Mouse (Mus musculus) E14TG2a.4 (cell line): Measurements from ENCODE around the gene Zic1.
A peak's percentile ranks its signal among the peaks of the same experiment; 100 is the strongest.

ENCODE experiments used
- H3K27me3 ChIP-seq: 2 replicates; pipeline ENCODE4 v1.6.1; 2014; ENCODE audit warnings: low read length, control low read depth; ENCODE audit not compliant: insufficient read depth
- H3K36me3 ChIP-seq: 2 replicates; pipeline ENCODE4 v1.6.1; 2014; ENCODE audit warnings: low read length, control low read depth; ENCODE audit not compliant: insufficient read depth
- H3K4me1 ChIP-seq: replicated peaks from 2 replicates; pipeline ENCODE4 v1.6.1; 2014; ENCODE audit warnings: low read depth, low read length, control low read depth
- H3K4me3 ChIP-seq: replicated peaks from 2 replicates; pipeline ENCODE4 v1.5.1; 2014; ENCODE audit warnings: mild to moderate bottlenecking, low read length
- H3K9me3 ChIP-seq: 2 replicates; pipeline ENCODE4 v1.6.1; 2014; ENCODE audit warnings: low read length, control low read depth
- CTCF ChIP-seq: conservative IDR thresholded peaks from 2 replicates; pipeline ENCODE4 v1.5.1; 2014; ENCODE audit warnings: low read length
- NANOG ChIP-seq: IDR thresholded peaks from 2 replicates; pipeline ENCODE4 v1.6.1; 2014; ENCODE audit warnings: borderline replicate concordance, low read length, mixed read lengths
- POU5F1 ChIP-seq: IDR thresholded peaks from 2 replicates; pipeline ENCODE4 v1.6.1; 2014; ENCODE audit warnings: low read length, borderline replicate concordance

Zic1 gene

GRCm38 (mm10) chr9:91366226-91366998 is 802 bp upstream of the Zic1 start:
- Histone ChIP-seq H3K27me3 (peaks cover 92% of the 10 kb centered on the region), H3K36me3 (no peaks in the 10 kb centered on the region), H3K4me3 (0 out of 2 replicates have a peak overlapping the region, but pooled peaks have one; percentile 62), H3K4me1 (peaks cover 42% of the 10 kb centered on the region), H3K9me3 (no peaks in the 10 kb centered on the region)
- TF ChIP-seq CTCF: no peak
- TF ChIP-seq NANOG: no peak
- no peak for TF ChIP-seq POU5F1

GRCm38 (mm10) chr9:91364971-91365501 is 574 bp downstream of the Zic1 start:
- Histone ChIP-seq H3K4me3 (peak overlapping the region; percentile 62), H3K36me3 (no peaks in the 10 kb centered on the region), H3K27me3 (peaks cover 89% of the 10 kb centered on the region), H3K9me3 (no peaks in the 10 kb centered on the region), H3K4me1 (peaks cover 43% of the 10 kb centered on the region)
- TF ChIP-seq POU5F1 (no peak), CTCF (no peak)

GRCm38 (mm10) chr9:91364127-91364970 is 1.3 kb downstream of the Zic1 start:
- peaks cover 36% of the 10 kb centered on the region for H3K4me1 ChIP-seq
- no peaks in the 10 kb centered on the region for H3K36me3 ChIP-seq
- TF ChIP-seq NANOG: no peak
- no peak for TF ChIP-seq CTCF
- TF ChIP-seq POU5F1: no peak

GRCm38 (mm10) chr9:91363814-91364126 is 1.8 kb downstream of the Zic1 start:
- Histone ChIP-seq H3K4me1 (peaks cover 35% of the 10 kb centered on the region), H3K9me3 (no peaks in the 10 kb centered on the region), H3K4me3 (no peak overlapping the region), H3K36me3 (no peaks in the 10 kb centered on the region), H3K27me3 (peaks cover 85% of the 10 kb centered on the region)
- TF ChIP-seq POU5F1 (no peak), NANOG (no peak), CTCF (no peak)

More at GRCm38 (mm10) chr9:91364127-91364970, 1.3 kb downstream of the Zic1 start:
- no peaks in the 10 kb centered on the region for H3K9me3 ChIP-seq
- H3K4me3 ChIP-seq: peak overlapping the region; percentile 60
- H3K27me3 ChIP-seq: peaks cover 86% of the 10 kb centered on the region

GRCm38 (mm10) chr9:91363011-91363730 is 2.4 kb downstream of the Zic1 start:
- Histone ChIP-seq H3K4me1 (peaks cover 35% of the 10 kb centered on the region), H3K36me3 (no peaks in the 10 kb centered on the region), H3K4me3 (no peak overlapping the region), H3K27me3 (peaks cover 81% of the 10 kb centered on the region), H3K9me3 (no peaks in the 10 kb centered on the region)
- TF ChIP-seq CTCF (no peak), POU5F1 (no peak; the same call in 1 of the 2 replicates), NANOG (no peak)

- TF ChIP-seq NANOG (no peak), POU5F1 (no peak), CTCF (no peak)
- Histone ChIP-seq H3K36me3 (no peaks in the 10 kb centered on the region), H3K9me3 (no peaks in the 10 kb centered on the region), H3K4me3 (peak within 1 kb of the TSS; percentile 62), H3K4me1 (peaks cover 31% of the 10 kb centered on the region), H3K27me3 (peaks cover 78% of the 10 kb centered on the region)
Observed at GRCm38 (mm10) chr9:91361856-91362601, 3.6 kb downstream of the Zic1 start, which contains the start of gene Zic4. Zic4 (plus strand) TSS chr9:91362413.

GRCm38 (mm10) chr9:91361033-91361855 is 4.4 kb downstream of the Zic1 start:
- no peak for TF ChIP-seq NANOG
- no peak for TF ChIP-seq CTCF
- no peak for TF ChIP-seq POU5F1
- Histone ChIP-seq H3K36me3 (no peaks in the 10 kb centered on the region), H3K4me3 (peak overlapping the region; percentile 62), H3K27me3 (peaks cover 81% of the 10 kb centered on the region), H3K4me1 (peaks cover 26% of the 10 kb centered on the region), H3K9me3 (no peaks in the 10 kb centered on the region)
